Mouse (Mus musculus): ENCODE results near the gene Srgap3.

- no peak for TF ChIP-seq POLR2A (IDR thresholded peaks at IDR 0.05; ENCODE audit: control insufficient read depth, low read depth, low read length)
- no peak for TF ChIP-seq CTCF (IDR thresholded peaks at IDR 0.05; ENCODE audit: control insufficient read depth, insufficient read depth, insufficient replicate concordance, low read depth, low read length)
Measured at GRCm38 (mm10) chr6:112930011-112930451, 17.0 kb downstream of the Srgap3 start.
